Mouse (Mus musculus): ENCODE results near the gene Tep1.
A peak's percentile ranks its signal among the peaks of the same experiment; 100 is the strongest.
"Not testable (repeated sequence)": the region's sequence is repeated elsewhere in the genome, so short reads cannot be mapped to it uniquely, and the experiment has no call there.

Gene Tep1

DNA sequence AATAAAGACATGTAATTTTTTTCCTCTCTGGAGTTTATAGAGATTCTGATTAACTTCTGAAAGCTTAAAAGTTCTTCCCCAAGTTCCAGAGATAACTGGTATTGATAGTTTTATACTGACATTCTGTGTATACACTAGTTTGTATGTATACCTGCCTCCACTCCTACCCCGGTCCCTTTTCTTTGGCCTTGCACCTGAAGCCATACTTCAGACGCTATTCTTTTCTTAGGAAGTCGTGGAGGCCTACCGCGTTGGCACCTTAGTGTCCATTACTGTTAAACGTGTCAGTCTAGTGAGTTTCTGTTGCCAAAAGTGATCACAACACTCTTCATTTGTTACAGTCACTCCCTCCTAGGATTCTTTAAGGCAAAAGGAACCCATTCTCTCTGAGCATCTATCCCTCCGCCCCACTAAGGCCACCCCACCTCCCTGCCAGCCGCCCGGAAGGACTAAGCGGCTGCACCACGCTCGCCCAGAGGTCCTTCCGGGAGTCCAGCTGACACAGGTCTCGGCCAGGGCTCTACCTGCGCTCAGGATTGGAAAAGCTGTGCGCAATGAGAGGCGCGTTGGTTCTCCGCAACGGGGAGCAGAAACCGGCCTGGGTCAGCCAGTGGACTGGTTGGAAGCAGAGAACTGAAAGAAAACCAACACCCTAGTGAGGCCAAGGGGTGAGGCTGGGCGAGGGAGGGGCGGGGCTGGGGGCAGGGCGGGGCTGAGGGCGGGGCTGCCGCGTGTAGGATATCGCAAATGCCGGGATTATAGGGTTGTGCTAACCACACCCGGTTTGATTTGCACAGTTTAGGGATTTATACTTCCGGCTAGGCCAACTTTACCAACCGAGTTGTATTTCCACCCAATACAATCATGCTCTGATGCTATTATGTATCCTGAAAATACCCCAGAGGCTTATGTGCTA, at the start of gene Tep1:
TSS of gene Tep1 (minus strand) at position 672 of the 916 bp plus-strand sequence.
- DNase-seq, result peak; percentile 83

DNA sequence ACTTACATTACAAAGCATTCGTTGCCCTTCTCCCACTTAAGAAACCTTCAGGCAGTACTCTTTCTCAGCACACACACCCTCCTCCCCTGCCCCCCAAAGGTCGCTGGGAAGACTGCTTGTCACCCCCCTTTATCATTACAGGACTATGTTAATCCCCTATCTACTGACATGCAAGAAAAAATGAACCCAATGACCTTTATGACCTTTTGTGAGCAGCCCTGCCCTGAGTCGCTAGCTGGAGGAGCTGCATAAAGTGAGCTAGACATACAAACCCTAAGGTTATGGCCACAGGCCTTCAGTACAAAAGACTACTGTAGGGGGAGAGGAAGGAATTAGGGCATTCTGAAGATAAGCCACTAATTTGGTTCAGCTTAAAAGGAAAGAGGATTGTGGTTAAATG, 41.0 kb upstream of the Tep1 start:
- no peak for DNase-seq

DNA sequence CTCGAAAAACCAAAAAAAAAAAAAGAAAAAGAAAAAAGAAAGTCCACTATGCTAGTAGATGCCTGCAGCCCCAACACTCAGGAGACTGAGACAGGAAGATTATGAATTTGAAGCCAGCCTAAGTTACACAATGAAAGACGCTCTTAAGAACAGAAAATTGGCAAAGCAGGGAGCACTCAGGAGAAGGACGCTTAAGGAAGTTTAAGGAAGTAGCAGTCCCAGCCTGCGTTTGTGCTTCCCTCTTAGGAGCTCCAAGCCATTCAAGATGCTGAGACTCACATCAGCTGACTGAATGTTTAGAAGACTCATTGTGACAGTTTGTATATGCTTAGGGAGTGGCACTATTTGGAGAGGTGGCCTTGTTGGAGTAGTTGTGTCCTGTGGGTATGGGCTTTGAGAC, 37.8 kb upstream of the Tep1 start:
- DNase-seq, result no peak

DNA sequence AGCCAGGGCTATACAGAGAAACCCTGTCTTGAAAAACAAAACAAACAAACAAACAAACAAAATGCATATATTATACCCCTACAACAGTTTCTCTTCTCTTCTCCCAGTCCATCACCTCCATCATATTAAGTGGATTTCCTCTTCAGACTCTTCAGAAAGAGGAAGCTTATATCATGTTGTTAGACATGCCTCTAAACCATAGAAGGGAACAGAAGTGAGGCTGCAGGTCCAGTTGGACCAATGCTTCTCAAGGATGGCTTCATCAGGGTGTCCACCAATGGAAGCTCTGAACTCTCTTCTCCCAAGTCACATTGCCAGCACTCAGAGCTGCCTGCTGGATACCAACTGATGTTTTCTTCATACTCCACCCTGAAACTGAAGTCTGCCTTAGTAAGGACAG, 35.0 kb upstream of the Tep1 start:
- DNase-seq, result not testable (repeated sequence)

DNA sequence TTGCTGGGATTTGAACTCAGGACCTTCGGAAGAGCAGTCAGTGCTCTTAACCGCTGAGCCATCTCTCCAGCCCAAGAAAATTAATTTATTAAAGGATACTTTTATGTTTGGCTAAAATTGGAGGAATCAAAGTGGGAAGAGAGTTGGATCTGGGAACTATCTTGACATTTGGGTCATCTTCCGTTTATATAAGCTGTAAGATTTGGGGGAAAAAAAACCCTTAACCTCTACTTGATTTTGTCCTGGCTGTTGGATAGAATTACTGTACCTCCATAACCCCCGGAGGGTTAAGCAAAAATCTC, 34.4 kb upstream of the Tep1 start:
- DNase-seq, result no peak

DNA sequence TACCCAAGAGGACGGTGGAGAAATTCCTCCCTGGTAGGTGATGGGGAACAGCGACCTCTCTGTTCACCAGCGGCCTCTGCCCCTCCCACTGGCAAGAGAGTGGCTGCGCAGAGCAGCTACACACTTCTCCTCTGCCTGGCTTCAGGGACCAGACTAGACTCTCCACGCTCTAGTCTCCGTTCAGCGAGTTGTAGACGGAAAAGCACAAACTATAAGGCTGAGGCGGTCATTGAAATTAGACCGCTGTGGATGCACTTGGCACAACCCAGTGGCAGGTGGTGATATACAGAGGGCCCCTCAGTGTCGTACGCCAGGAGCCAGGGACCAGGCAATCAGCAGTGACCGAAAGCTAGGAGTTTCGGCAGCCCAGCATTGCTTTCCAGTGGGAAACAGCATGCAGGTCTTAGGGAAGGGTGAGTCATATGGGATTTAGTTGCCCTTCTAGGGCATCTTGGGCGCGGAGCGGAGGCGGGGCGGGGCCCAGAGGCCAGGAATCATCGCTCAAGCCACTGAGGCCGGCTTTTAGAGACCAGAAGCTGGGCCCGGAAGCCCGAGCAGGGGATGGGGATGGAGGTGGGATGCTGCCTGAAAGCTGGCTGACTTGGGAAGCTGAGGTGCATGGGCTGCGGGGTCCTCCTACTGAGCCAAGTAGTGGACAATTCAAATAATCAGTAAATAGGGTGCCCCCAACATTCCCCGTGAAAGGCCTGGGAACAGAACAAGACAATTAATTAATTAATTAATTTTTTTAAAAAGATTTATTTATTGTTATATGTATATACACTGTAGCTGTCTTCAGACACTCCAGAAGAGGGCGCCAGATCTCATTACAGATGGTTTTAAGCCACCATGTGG, 33.8 kb upstream of the Tep1 start:
- DNase-seq, result peak; percentile 12

DNA sequence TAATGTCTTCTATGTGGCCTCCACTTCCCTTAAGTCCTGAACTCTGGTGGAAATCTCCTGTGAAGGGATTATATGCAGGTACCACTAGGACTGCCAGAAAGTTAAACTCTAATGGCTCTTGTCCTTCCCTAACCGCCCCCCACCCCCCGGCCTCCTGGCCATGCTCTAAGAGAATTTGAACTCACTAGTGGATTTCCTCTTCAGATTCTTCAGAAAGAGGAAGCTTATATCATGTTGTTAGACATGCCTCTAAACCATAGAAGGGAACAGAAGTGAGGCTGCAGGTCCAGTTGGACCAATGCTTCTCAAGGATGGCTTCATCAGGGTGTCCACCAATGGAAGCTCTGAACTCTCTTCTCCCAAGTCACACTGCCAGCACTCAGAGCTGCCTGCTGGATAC, 27.6 kb upstream of the Tep1 start:
- DNase-seq, result not testable (repeated sequence)

DNA sequence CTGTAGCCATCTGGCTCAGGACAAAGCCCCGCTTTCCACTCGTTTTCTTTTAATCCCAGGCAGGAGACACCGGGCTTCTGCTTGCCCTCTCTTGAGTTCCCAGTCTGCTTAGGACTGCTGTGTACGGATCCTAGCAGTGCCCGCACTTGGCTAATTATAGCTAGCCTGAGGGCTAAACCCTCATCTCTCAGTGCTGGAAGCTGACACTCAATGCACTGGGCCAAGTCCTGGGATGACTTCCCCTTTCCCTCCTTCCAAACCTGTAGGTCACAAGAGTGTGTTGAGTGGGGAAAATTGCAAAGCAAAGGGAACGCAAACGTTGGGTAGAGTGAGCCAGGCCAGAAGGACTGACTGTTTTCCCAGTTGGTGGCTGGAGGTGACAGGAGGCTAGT, 27.0 kb upstream of the Tep1 start, which contains the start of gene Klhl33:
TSS of gene Klhl33 (minus strand) at position 134 of the 392 bp plus-strand sequence.
- DNase-seq, result no peak

DNA sequence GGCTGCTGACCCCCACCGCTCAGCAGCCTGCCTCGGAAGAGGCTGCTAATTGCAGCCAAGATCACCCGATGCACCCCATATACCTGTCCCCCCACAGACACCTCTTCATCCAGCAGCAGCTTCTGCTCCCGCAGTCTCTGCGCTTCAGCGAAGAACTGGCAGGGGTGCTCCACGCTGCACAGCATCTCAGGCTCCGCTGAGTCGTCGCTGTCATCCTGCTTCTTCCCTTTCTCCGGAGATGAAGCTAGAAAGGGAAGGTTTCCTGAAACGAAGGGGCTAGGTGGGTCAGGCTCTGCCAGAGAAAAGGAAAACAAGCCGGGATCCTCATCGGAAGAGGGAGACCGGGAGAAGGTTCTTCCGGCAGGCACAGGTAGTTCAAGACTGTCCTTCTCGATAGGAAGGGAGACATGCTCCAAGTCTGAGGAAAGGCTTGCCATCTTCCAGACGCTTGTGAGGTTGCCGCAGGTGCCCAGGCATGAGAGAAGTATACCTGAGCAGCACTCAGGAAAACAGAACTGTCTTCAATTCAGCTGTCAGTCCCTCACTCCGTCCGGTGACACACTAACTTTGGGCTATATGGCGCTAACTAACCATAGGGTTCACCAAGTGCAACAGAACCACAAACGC, 26.5 kb upstream of the Tep1 start:
- DNase-seq, result no peak

DNA sequence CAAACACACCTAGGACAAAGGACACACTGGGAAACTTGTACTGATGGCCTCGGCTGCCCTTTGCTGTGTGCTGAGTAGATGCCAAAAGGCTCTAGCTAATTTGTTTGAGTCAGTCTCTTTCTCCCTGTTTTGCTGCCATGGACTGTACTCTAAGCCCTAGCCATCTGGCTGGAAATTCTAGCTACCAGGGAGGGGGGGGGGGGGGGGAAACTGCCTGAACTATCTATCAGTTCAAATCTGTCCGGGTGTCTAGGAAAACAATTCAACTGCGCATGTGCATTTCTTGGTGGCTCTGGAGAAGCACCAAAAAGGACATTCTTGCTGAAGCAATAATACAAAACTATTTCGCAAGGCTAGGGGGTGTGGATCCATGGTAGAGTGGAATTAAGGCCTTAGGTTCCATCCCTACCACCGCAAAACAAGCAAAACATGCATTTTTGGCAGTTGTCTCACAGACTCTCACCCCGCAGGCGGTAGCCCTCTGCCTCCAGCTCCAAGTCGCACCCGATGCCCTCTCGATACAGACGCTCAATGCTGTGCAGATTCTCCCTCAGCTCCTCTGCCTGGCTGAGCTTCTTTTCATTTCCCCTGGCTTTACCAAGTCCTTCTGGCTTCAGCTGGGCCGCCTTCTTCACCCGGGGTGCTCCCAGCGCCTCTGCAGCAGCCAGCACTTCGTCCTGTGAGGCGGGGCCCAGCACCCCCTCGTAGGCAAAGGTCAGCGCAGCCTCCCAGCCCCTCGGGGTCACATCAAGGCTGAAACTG, 25.8 kb upstream of the Tep1 start:
- DNase-seq, result peak; percentile 40

DNA sequence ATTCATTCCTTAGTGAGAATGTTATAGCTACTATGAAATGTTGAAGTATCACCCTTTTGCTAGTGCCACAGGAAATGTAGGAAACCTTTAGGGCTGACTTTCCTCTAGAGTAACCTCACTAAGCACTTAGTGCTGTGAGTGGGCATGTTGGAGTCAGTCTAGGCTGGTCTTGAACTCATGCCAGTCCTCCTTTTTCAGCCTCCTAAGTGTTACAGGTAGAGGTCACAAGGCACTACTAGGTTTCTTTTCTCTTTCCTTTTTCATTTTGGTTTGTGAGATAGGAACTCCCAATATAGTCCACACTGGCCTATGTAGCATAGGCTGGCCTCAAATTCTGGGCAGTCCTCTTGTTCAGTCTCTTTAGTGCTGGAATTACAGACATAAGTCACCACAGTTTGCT, 25.0 kb upstream of the Tep1 start:
- DNase-seq, result no peak

DNA sequence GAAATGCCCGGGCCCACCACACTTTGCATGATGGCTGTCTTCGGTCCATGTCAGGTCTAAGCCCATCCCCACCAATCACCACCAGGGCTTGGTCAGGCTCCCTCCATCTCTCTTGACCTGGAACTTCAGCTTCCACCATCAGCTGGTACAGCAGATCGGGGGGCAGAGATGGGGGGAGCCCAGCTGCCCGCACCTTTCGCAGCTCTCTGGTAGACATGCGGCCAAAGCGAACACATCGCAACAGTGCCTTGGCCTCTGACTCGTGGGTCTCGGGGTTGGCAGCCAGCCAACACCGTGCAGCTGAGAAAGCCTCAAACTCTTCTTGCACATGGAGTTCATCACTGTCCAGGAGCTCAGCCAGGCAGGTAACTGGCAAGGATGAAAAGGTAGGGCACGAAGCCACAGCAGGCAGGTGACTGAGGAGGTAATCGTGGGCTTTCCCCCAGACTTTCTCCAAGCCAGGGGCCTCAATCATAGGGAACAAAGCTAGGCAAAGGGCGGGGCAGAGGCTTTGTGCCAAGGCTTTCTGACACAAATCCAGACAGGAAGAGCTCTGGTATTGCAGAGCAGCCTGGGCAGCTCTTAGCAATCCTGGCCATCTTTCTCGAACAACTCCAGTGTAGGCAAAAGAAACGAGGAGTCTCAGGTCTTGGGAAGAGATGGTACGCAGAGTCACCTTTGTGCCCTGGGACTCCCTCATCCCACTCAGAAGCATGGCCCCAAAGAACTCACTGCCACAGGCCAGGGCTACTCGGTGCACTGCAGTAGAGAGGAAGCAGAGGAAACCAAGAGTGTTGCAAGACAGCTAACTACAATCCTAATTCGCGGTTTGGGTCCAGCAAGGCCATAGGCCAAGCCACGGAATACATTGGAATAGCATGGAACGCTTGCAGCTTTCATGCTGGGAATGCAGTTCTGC, 22.4 kb upstream of the Tep1 start:
- DNase-seq, result peak; percentile 11

DNA sequence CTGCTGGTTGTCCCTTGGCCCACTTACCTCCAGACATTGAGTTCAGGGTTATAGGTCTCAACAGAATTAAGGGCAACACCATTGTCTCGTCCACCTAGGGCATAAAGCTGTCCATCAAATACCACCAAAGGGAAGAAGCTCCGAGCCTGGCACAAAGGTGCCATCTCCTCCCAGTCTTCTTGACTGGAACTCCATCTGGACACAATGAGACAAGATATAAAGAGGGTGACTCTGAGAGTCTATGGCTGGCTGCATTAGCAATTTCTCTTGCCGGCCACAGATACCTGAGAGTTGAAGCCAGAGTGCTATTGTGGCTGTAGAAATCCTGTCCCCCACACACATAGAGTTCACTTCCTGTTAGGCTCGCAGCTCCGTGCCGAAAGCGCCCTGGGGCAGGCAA, 21.7 kb upstream of the Tep1 start:
- DNase-seq, result no peak

DNA sequence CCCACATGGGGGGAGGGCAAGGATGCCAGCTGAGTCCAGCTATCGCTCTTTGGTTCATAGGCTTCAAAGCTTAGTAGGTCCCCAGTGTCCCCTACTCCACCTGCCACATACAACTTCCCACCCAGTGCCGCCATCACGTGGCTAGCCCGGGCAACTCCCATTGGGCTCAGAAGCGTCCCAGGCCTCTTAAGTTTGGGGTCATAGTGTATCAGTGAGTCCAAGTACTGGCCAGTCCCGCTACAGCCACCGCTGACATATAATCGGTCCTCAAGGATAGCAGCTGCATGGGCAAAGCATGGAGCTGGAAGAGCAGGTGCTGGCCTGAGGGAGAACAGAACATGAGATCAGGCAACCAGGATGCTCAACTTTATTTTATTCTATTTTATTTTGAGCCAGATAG, 21.3 kb upstream of the Tep1 start:
- no peak for DNase-seq

DNA sequence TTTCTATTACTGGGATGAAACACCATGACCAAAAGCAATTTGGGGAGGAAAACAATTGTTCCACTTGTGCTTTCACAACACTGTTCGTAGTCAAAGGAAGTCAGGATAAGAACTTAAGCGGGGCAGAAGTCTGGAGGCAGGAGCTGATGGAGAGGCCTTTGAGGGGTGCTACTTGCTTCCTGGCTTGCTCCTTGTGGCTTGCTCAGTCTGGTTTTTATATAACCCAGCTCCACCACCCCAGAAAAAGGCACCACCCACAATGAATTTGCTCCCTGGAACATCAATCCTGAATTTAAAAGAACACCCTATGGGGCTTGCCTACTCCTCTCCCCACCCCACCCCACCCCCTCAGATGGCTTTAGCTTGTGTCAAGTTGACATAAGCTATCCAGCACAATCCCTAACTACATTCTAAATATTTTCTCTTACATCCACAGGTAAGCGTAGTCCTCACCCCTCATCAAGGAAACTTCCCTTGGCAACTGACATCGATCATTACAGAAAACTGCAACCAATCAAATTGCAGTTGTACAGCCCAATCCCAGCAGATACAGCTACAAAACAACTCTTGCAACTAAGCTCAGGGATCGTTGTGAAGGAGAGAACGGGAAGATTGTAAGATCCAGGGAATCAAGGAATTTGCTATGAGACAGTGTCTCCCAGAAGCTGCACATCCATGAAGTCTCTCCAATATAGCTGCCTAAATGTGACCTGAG, 6.0 kb upstream of the Tep1 start:
- DNase-seq, result no peak

DNA sequence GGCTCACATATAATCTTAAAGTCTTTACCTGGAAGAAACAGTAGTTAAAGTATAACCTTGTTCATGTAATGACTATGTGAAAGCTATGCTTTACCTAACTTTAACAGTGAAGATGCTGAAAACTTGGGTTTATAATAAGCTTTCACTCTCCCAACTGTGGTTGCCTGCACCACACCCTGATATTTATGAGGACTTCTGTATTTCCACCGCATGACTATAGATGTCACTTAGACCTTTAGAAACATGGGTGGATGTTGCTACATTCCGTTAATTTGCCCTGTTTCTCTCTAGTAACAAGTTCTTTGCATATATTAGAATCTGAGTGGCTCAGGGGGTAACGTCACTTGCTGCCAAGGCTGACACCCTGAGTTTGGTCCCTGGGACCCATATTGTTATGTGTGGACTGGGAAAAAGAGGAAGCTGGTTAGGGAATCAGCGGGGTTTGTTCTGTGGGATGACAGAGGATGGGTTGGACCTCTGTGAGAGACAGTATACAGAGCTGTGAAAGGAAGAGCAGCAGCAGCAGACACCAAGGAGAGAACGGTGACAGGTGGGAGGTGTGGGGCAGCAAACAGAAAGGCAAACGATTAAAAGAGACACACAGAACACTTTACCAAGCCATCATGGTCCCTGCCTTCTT, 5.4 kb upstream of the Tep1 start:
- no peak for DNase-seq

DNA sequence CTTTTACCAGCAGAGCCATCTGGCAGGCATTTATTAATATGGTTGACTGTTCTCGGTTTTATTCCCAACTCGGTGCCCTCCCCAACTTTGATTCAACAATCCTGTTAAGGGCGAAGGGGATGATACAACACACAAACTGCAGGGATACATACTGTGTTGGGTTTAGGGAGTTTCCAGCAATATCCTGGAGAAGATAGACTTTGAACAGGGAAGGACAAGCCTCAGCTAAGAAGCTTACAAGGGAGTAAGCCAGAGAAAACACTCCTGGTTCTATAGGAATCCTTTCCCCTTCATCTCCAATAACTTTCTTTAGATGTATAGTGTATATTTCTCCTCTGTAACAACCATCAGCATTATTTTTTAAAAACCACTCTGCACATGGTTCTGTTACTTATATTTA, 4.8 kb upstream of the Tep1 start:
- no peak for DNase-seq

DNA sequence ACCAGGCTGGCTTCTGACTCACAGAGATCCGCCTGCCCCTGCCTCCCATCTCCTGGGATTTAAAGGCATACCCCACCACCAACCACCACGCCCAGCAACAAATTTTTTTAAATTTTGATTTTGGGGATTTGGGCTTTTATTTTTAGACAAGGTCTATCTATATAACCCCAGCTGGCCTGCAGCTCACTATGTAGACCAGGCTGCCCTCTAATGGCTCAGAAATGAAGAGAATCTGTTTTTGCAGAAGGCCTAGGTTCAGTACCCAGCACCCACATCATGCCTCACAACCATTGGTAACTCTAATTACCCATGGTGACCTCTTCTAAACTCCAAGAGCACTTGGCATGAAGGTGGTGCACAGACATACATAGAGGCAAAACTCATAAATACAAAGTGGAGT, 924 bp upstream of the Tep1 start:
- DNase-seq, result no peak

DNA sequence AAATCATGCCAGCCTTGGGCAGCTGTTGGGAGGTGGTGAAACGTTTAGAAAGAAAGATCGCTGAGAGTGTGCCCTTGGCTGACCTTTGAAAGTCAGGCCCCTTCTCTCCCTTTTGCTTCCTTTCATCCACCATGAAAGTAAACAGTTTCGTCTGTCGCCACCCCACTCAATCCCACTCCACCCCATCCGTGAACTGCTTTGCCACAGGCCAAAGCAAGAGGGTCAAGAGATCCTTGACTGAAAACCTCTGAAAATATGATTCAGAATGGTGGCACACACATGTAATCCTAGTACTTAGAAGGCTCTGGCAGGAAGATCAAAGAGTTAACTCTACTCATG, 414 bp upstream of the Tep1 start:
- no peak for DNase-seq

DNA sequence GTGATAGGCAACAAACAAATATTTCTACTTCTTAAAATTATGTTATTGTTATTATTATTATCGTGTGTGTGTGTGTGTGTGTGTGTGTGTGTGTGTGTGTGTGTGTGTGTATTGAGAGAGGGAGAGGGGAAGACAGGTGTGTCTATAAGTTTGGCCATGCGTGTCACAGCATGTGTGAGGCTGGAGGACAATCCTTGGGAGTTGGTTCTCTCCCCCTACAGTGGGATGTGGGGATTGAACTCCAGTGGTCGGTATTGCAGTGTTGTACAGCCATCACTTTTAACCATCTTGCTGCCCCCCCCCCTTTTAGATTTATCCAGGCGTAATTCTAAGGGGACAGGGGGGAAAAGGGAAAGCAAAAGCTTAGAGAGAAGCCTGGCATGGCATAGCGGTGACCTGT, 1.7 kb downstream of the Tep1 start:
- DNase-seq, result no peak

DNA sequence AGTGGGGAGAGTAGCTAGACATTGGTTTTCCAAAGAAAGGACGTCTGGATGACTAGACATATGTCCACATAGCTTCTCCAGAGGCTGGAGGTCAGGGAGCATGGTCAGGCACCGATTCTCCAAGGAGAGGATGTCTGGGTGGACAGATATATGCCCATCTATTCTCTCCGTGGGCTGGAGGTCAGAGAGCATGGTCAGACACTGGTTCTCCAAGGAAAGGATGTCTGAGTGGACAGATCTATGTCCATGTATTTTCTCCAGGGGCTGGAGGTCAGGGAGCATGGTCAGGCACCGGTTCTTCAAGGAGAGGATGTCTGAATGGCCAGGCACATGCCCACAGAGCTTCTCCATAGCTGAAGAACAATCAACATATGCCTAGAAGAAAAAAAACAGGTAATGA, 2.1 kb downstream of the Tep1 start:
- DNase-seq, result no peak

All from kidney, adult 11 months (tissue).